Mouse (Mus musculus): ENCODE data around the gene 1700092M07Rik. TPM values are rescaled to one million over a fixed set of nuclear protein-coding genes. Genes with fewer than 3 reads are reported as not detected.

The 1700092M07Rik gene
- polyA plus RNA-seq, 1 experiment from 2014 or later, result 2.8 TPM

- H3K27ac ChIP-seq, result peak within 1 kb of the TSS; percentile 98
- H3K36me3 ChIP-seq, result peaks cover 78% of the 10 kb centered on the region
Measured at GRCm38 (mm10) chr19:8770567-8771270, 30.2 kb downstream of the 1700092M07Rik start, which contains the start of gene Tmem223. Gene Tmem223 (plus strand): TSS chr19:8770996.

GRCm38 (mm10) chr19:8772996-8773395 lies 32.5 kb downstream of the 1700092M07Rik start:
- H3K36me3 ChIP-seq, result peaks cover 63% of the 10 kb centered on the region
- DNase-seq (ENCODE audit: low spot score), result no peak
- no peaks in the 10 kb centered on the region for H3K9me3 ChIP-seq
- H3K27ac ChIP-seq, result peak overlapping the region; percentile 98
- peaks cover 47% of the 10 kb centered on the region for H3K4me1 ChIP-seq (replicated peaks)
- 87% methylated on average over 5 of the region's 5 CpGs for WGBS
- H3K4me3 ChIP-seq, result peak overlapping the region; percentile 77
- H3K27me3 ChIP-seq (ENCODE audit: insufficient read depth, poor library complexity, severe bottlenecking), result no peaks in the 10 kb centered on the region

More at GRCm38 (mm10) chr19:8770567-8771270, 30.2 kb downstream of the 1700092M07Rik start, which contains the start of gene Tmem223:
- peaks cover 41% of the 10 kb centered on the region for H3K4me1 ChIP-seq (replicated peaks)
- H3K27me3 ChIP-seq (ENCODE audit: insufficient read depth, poor library complexity, severe bottlenecking), result no peaks in the 10 kb centered on the region
- peak within 1 kb of the TSS; percentile 92 for H3K4me3 ChIP-seq
- WGBS, result 21% methylated on average over 29 of the region's 29 CpGs
- H3K9me3 ChIP-seq, result peaks cover 1% of the 10 kb centered on the region; the same call in 1 of the 2 replicates
- peak; percentile 83 for DNase-seq (ENCODE audit: low spot score)

GRCm38 (mm10) chr19:8773409-8773808 lies 32.9 kb downstream of the 1700092M07Rik start:
- H3K4me3 ChIP-seq, result peak overlapping the region; percentile 77
- no peaks in the 10 kb centered on the region for H3K27me3 ChIP-seq (ENCODE audit: insufficient read depth, poor library complexity, severe bottlenecking)
- H3K36me3 ChIP-seq, result peaks cover 63% of the 10 kb centered on the region
- 59% methylated on average over 6 of the region's 6 CpGs for WGBS
- H3K9me3 ChIP-seq, result no peaks in the 10 kb centered on the region
- no peak for DNase-seq (ENCODE audit: low spot score)
- H3K4me1 ChIP-seq (replicated peaks), result peaks cover 47% of the 10 kb centered on the region
- H3K27ac ChIP-seq, result peak overlapping the region; percentile 98

GRCm38 (mm10) chr19:8774086-8774835 lies 33.7 kb downstream of the 1700092M07Rik start, which contains the start of gene Tmem179b:
Gene Tmem179b (minus strand): TSS chr19:8774467.
- under 1% methylated on average over 68 of the region's 68 CpGs for WGBS
- H3K4me3 ChIP-seq, result peak within 1 kb of the TSS; percentile 77
- peak; percentile 97 for DNase-seq (ENCODE audit: low spot score)
- H3K27me3 ChIP-seq (ENCODE audit: insufficient read depth, poor library complexity, severe bottlenecking), result no peaks in the 10 kb centered on the region
- H3K9me3 ChIP-seq, result no peaks in the 10 kb centered on the region
- peaks cover 61% of the 10 kb centered on the region for H3K36me3 ChIP-seq
- peaks cover 47% of the 10 kb centered on the region for H3K4me1 ChIP-seq (replicated peaks)
- peak within 1 kb of the TSS; percentile 98 for H3K27ac ChIP-seq

- Histone ChIP-seq H3K27ac (peak overlapping the region; percentile 98), H3K36me3 (peaks cover 59% of the 10 kb centered on the region), H3K4me3 (peak overlapping the region; percentile 77), H3K4me1 (replicated peaks) (peaks cover 47% of the 10 kb centered on the region), H3K9me3 (no peaks in the 10 kb centered on the region), H3K27me3 (ENCODE audit: insufficient read depth, poor library complexity, severe bottlenecking) (no peaks in the 10 kb centered on the region)
- WGBS, result 6% methylated on average over 20 of the region's 20 CpGs
- no peak for DNase-seq (ENCODE audit: low spot score)
Measured at GRCm38 (mm10) chr19:8774951-8775421, 34.5 kb downstream of the 1700092M07Rik start.

- peak within 1 kb of the TSS; percentile 93 for H3K27ac ChIP-seq
- peaks cover 23% of the 10 kb centered on the region for H3K4me1 ChIP-seq (replicated peaks)
- H3K4me3 ChIP-seq, result peak within 1 kb of the TSS; percentile 84
- H3K27me3 ChIP-seq (ENCODE audit: insufficient read depth, poor library complexity, severe bottlenecking), result no peaks in the 10 kb centered on the region
- peak; percentile 91 for DNase-seq (ENCODE audit: low spot score)
- peaks cover 45% of the 10 kb centered on the region for H3K36me3 ChIP-seq
- WGBS, result under 1% methylated on average over 32 of the region's 32 CpGs
- no peaks in the 10 kb centered on the region for H3K9me3 ChIP-seq
Measured at GRCm38 (mm10) chr19:8786008-8786781, 45.7 kb downstream of the 1700092M07Rik start, which contains the start of gene Taf6l. Gene Taf6l (minus strand): TSS chr19:8786417.

- Histone ChIP-seq H3K27ac (no peak overlapping the region), H3K9me3 (peaks cover 2% of the 10 kb centered on the region; the same call in 1 of the 2 replicates), H3K4me3 (no peak overlapping the region), H3K4me1 (replicated peaks) (peaks cover 23% of the 10 kb centered on the region), H3K27me3 (ENCODE audit: insufficient read depth, poor library complexity, severe bottlenecking) (no peaks in the 10 kb centered on the region), H3K36me3 (peaks cover 40% of the 10 kb centered on the region)
- DNase-seq (ENCODE audit: low spot score), result peak; percentile 18
- WGBS, result 24% methylated on average over 3 of the region's 3 CpGs
Measured at GRCm38 (mm10) chr19:8788521-8788920, 48.0 kb downstream of the 1700092M07Rik start.

- Histone ChIP-seq H3K4me1 (replicated peaks) (peaks cover 23% of the 10 kb centered on the region), H3K27ac (no peak overlapping the region), H3K36me3 (peaks cover 40% of the 10 kb centered on the region), H3K27me3 (ENCODE audit: insufficient read depth, poor library complexity, severe bottlenecking) (no peaks in the 10 kb centered on the region), H3K9me3 (peaks cover 2% of the 10 kb centered on the region; the same call in 1 of the 2 replicates), H3K4me3 (no peak overlapping the region)
- 69% methylated on average over 1 of the region's 1 CpGs for WGBS
- no peak for DNase-seq (ENCODE audit: low spot score)
Measured at GRCm38 (mm10) chr19:8789171-8789570, 48.7 kb downstream of the 1700092M07Rik start.

- WGBS, result 84% methylated on average over 7 of the region's 7 CpGs
- Histone ChIP-seq H3K27ac (no peak overlapping the region), H3K4me3 (no peak overlapping the region), H3K27me3 (ENCODE audit: insufficient read depth, poor library complexity, severe bottlenecking) (no peaks in the 10 kb centered on the region), H3K4me1 (replicated peaks) (peaks cover 19% of the 10 kb centered on the region), H3K36me3 (peaks cover 47% of the 10 kb centered on the region), H3K9me3 (peaks cover 2% of the 10 kb centered on the region; the same call in 1 of the 2 replicates)
- DNase-seq (ENCODE audit: low spot score), result no peak
Measured at GRCm38 (mm10) chr19:8790171-8790570, 49.7 kb downstream of the 1700092M07Rik start.

Other genes with a start within 250 kb of the 1700092M07Rik start
- gene Slc22a8, start 149.5 kb upstream of the 1700092M07Rik start, polyA plus RNA-seq (2016; fragmentation: Nextera tagmentation; extraction: Ambion mirVana), result 0.09 and 0.21 TPM in 2 replicates
- 0.14 and 0.16 TPM in 2 replicates for gene Slc22a6, start 122.7 kb upstream of the 1700092M07Rik start, polyA plus RNA-seq (2016; fragmentation: Nextera tagmentation; extraction: Ambion mirVana)
- gene Chrm1, start 76.9 kb upstream of the 1700092M07Rik start, polyA plus RNA-seq (2016; fragmentation: Nextera tagmentation; extraction: Ambion mirVana), result 0.05 TPM in 2 replicates
- 128 and 146 TPM in 2 replicates for gene Slc3a2, start 17.3 kb upstream of the 1700092M07Rik start, polyA plus RNA-seq (2016; fragmentation: Nextera tagmentation; extraction: Ambion mirVana)
- gene Wdr74, start 4.9 kb upstream of the 1700092M07Rik start, polyA plus RNA-seq (2016; fragmentation: Nextera tagmentation; extraction: Ambion mirVana), result 112 and 115 TPM in 2 replicates
- gene Stx5a, start 695 bp downstream of the 1700092M07Rik start, polyA plus RNA-seq (2016; fragmentation: Nextera tagmentation; extraction: Ambion mirVana), result 95.6 and 106 TPM in 2 replicates
- 233 and 249 TPM in 2 replicates for gene Nxf1, start 16.4 kb downstream of the 1700092M07Rik start, polyA plus RNA-seq (2016; fragmentation: Nextera tagmentation; extraction: Ambion mirVana)
- gene Tmem223, start 30.3 kb downstream of the 1700092M07Rik start, polyA plus RNA-seq (2016; fragmentation: Nextera tagmentation; extraction: Ambion mirVana), result 185 and 220 TPM in 2 replicates
- 51.7 and 54.4 TPM in 2 replicates for gene Tmem179b, start 33.7 kb downstream of the 1700092M07Rik start, polyA plus RNA-seq (2016; fragmentation: Nextera tagmentation; extraction: Ambion mirVana)
- gene Taf6l, start 45.7 kb downstream of the 1700092M07Rik start, polyA plus RNA-seq (2016; fragmentation: Nextera tagmentation; extraction: Ambion mirVana), result 43.8 and 44.2 TPM in 2 replicates
- gene Polr2g, start 57.9 kb downstream of the 1700092M07Rik start, polyA plus RNA-seq (2016; fragmentation: Nextera tagmentation; extraction: Ambion mirVana), result 189 and 194 TPM in 2 replicates
- 7.2 and 8.3 TPM in 2 replicates for gene Zbtb3, start 61.8 kb downstream of the 1700092M07Rik start, polyA plus RNA-seq (2016; fragmentation: Nextera tagmentation; extraction: Ambion mirVana)
- gene Ttc9c, start 78.6 kb downstream of the 1700092M07Rik start, polyA plus RNA-seq (2016; fragmentation: Nextera tagmentation; extraction: Ambion mirVana), result 52.0 and 67.5 TPM in 2 replicates
- 4.1 and 4.5 TPM in 2 replicates for gene Hnrnpul2, start 79.3 kb downstream of the 1700092M07Rik start, polyA plus RNA-seq (2016; fragmentation: Nextera tagmentation; extraction: Ambion mirVana)
- 0.31 TPM in 1 of 2 replicates, not detected in the other for gene AC129217.1, start 89.1 kb downstream of the 1700092M07Rik start, polyA plus RNA-seq (2016; fragmentation: Nextera tagmentation; extraction: Ambion mirVana)
- 55.8 and 64.3 TPM in 2 replicates for gene Bscl2, start 96.7 kb downstream of the 1700092M07Rik start, polyA plus RNA-seq (2016; fragmentation: Nextera tagmentation; extraction: Ambion mirVana)
- gene Gng3, start 98.5 kb downstream of the 1700092M07Rik start, polyA plus RNA-seq (2016; fragmentation: Nextera tagmentation; extraction: Ambion mirVana), result 66.7 and 140 TPM in 2 replicates
- gene Lrrn4cl, start 110.0 kb downstream of the 1700092M07Rik start, polyA plus RNA-seq (2016; fragmentation: Nextera tagmentation; extraction: Ambion mirVana), result 0.44 and 0.47 TPM in 2 replicates
- gene Ubxn1, start 130.8 kb downstream of the 1700092M07Rik start, polyA plus RNA-seq (2016; fragmentation: Nextera tagmentation; extraction: Ambion mirVana), result 201 and 202 TPM in 2 replicates
- 57.9 and 62.5 TPM in 2 replicates for gene Uqcc3, start 140.2 kb downstream of the 1700092M07Rik start, polyA plus RNA-seq (2016; fragmentation: Nextera tagmentation; extraction: Ambion mirVana)
- 111 and 112 TPM in 2 replicates for gene Lbhd1, start 143.0 kb downstream of the 1700092M07Rik start, polyA plus RNA-seq (2016; fragmentation: Nextera tagmentation; extraction: Ambion mirVana)
- gene Gm49403, start 143.2 kb downstream of the 1700092M07Rik start, polyA plus RNA-seq (2016; fragmentation: Nextera tagmentation; extraction: Ambion mirVana), result not detected in 2 replicates
- 139 and 159 TPM in 2 replicates for gene 1810009A15Rik, start 148.1 kb downstream of the 1700092M07Rik start, polyA plus RNA-seq (2016; fragmentation: Nextera tagmentation; extraction: Ambion mirVana)
- 0.22 TPM in 1 of 2 replicates, not detected in the other for gene Gm49416, start 148.2 kb downstream of the 1700092M07Rik start, polyA plus RNA-seq (2016; fragmentation: Nextera tagmentation; extraction: Ambion mirVana)
- gene Ints5, start 152.3 kb downstream of the 1700092M07Rik start, polyA plus RNA-seq (2016; fragmentation: Nextera tagmentation; extraction: Ambion mirVana), result 56.4 and 60.3 TPM in 2 replicates
- 113 and 125 TPM in 2 replicates for gene Ganab, start 157.4 kb downstream of the 1700092M07Rik start, polyA plus RNA-seq (2016; fragmentation: Nextera tagmentation; extraction: Ambion mirVana)
- gene B3gat3, start 179.7 kb downstream of the 1700092M07Rik start, polyA plus RNA-seq (2016; fragmentation: Nextera tagmentation; extraction: Ambion mirVana), result 63.1 and 78.0 TPM in 2 replicates
- gene Rom1, start 188.6 kb downstream of the 1700092M07Rik start, polyA plus RNA-seq (2016; fragmentation: Nextera tagmentation; extraction: Ambion mirVana), result 3.4 and 4.2 TPM in 2 replicates
- gene Eml3, start 188.8 kb downstream of the 1700092M07Rik start, polyA plus RNA-seq (2016; fragmentation: Nextera tagmentation; extraction: Ambion mirVana), result 21.3 and 24.9 TPM in 2 replicates
- gene Mta2, start 201.2 kb downstream of the 1700092M07Rik start, polyA plus RNA-seq (2016; fragmentation: Nextera tagmentation; extraction: Ambion mirVana), result 178 and 184 TPM in 2 replicates
- 39.3 and 41.2 TPM in 2 replicates for gene Tut1, start 213.1 kb downstream of the 1700092M07Rik start, polyA plus RNA-seq (2016; fragmentation: Nextera tagmentation; extraction: Ambion mirVana)
- 402 and 497 TPM in 2 replicates for gene Eef1g, start 226.3 kb downstream of the 1700092M07Rik start, polyA plus RNA-seq (2016; fragmentation: Nextera tagmentation; extraction: Ambion mirVana)
- 8.1 and 11.0 TPM in 2 replicates for gene Ahnak, start 248.6 kb downstream of the 1700092M07Rik start, polyA plus RNA-seq (2016; fragmentation: Nextera tagmentation; extraction: Ambion mirVana)

Measured in hindbrain, embryonic 10.5 days (tissue).